Comparison of ENCODE assay signal across 9 mouse cellular contexts in genomic region chr15:87597149-87597548, GRCm38 (mm10). TPM values are rescaled to one million over a fixed set of nuclear protein-coding genes. Genes with fewer than 3 reads are reported as not detected.
DNase-seq lines count a peak whose midpoint lies in the region; ATAC-seq lines count a peak whose summit lies in the region.
"Had no signal": no experiment of that assay in that cellular context is flagged by ENCODE, and none has a peak within 500 bp of the region (broad histone marks: within the 10 kb centered on the region; RNA-seq: fewer than 3 reads in every experiment).

No protein-coding gene starts in this region.

- no peaks in the 10 kb centered on the region for H3K9me3 ChIP-seq in kidney, embryonic 15.5 days (replicated peaks)
- H3K9me3 ChIP-seq in hindbrain, embryonic 14.5 days (ENCODE audit: control insufficient read depth, low read length) = no peaks in the 10 kb centered on the region

- WGBS in kidney, embryonic 15.5 days = 66% methylated on average over 4 of the region's 4 CpGs
- 52% methylated on average over 4 of the region's 4 CpGs for WGBS in hindbrain, embryonic 14.5 days

- no peak overlapping the region for H3K4me2 ChIP-seq in kidney, embryonic 15.5 days
- no peak overlapping the region for H3K4me2 ChIP-seq in hindbrain, embryonic 14.5 days (replicated peaks)

- no peak overlapping the region for H3K27ac ChIP-seq in kidney, embryonic 15.5 days
- H3K27ac ChIP-seq in hindbrain, embryonic 14.5 days = no peak overlapping the region

- H3K27me3 ChIP-seq in kidney, embryonic 15.5 days = no peaks in the 10 kb centered on the region
- no peaks in the 10 kb centered on the region for H3K27me3 ChIP-seq in hindbrain, embryonic 14.5 days (ENCODE audit: control insufficient read depth, insufficient read depth, low read length)

- no peaks in the 10 kb centered on the region for H3K36me3 ChIP-seq in kidney, embryonic 15.5 days
- H3K36me3 ChIP-seq in hindbrain, embryonic 14.5 days (replicated peaks; ENCODE audit: control insufficient read depth, insufficient read depth) = no peaks in the 10 kb centered on the region

- H3K4me3 ChIP-seq in kidney, embryonic 15.5 days (replicated peaks) = no peak overlapping the region
- H3K4me3 ChIP-seq in hindbrain, embryonic 14.5 days (replicated peaks; ENCODE audit: low read length) = no peak overlapping the region
- H3K4me3 ChIP-seq: erythroblast, embryonic 14.5 days had no signal

- peak; percentile 54; the same call in 1 of the 2 replicates for ATAC-seq in kidney, embryonic 15.5 days (replicated peaks; ENCODE audit: low FRiP score)
- ATAC-seq in hindbrain, embryonic 14.5 days (ENCODE audit: low FRiP score) = no peak

- DNase-seq in kidney, adult 9 months = no peak
- DNase-seq in adrenal gland, postnatal 14 days = peak; percentile 55
- peak; percentile 33 for DNase-seq in kidney, postnatal 10 days
- DNase-seq in right cerebral cortex, postnatal 10 days (ENCODE audit: low spot score in 2 of 2) = peak; percentile 63 to 64
- DNase-seq in embryo, embryonic 10 days (ENCODE audit: low spot score) = no peak
- DNase-seq in hindbrain, embryonic 14.5 days (ENCODE audit: low spot score) = no peak
- DNase-seq in liver = no peak

- H3K9ac ChIP-seq in kidney, embryonic 15.5 days = no peak overlapping the region
- H3K9ac ChIP-seq in hindbrain, embryonic 14.5 days = no peak overlapping the region

- H3K4me1 ChIP-seq in kidney, embryonic 15.5 days = no peaks in the 10 kb centered on the region
- no peaks in the 10 kb centered on the region; the same call in 1 of the 2 replicates for H3K4me1 ChIP-seq in hindbrain, embryonic 14.5 days (replicated peaks; ENCODE audit: control insufficient read depth, insufficient read depth, low read length)

RNA-seq across cellular contexts. Expression of gene Fam19a5, which starts 53.0 kb away (rescaled TPM):
- 4.7 and 5.2 TPM in 2 replicates for polyA plus RNA-seq in kidney, embryonic 15.5 days (2015; fragmentation: Nextera tagmentation; extraction: Ambion mirVana)
- total RNA-seq in adrenal gland, postnatal 14 days (2021) = 6.3 and 7.3 TPM in 2 replicates
- polyA plus RNA-seq in hindbrain, embryonic 14.5 days (2014; fragmentation: Nextera tagmentation; extraction: Ambion mirVana) = 27.6 and 30.0 TPM in 2 replicates
- polyA plus RNA-seq: erythroblast, embryonic 14.5 days had no signal

Comparison
In these comparisons a context has a peak if more than half of its experiments do, and no peak if none do; other contexts are left out.
1. DNase-seq: peak in adrenal gland, postnatal 14 days (single experiment), kidney, postnatal 10 days (single experiment) and right cerebral cortex, postnatal 10 days (2 of 2); none in kidney, adult 9 months (single experiment), embryo, embryonic 10 days (single experiment), hindbrain, embryonic 14.5 days (single experiment) and liver (single experiment).